Mouse (Mus musculus) thymus, adult 2 months (tissue): ENCODE measurements around the gene Sik2.

Experiments
- CTCF ChIP-seq: fragments of 200-500 bp; IDR thresholded peaks from 2 replicates; pipeline ENCODE4 v1.5.1; 2012; ENCODE audit warnings: mild to moderate bottlenecking, control low read depth, low read length, moderate library complexity, borderline replicate concordance; ENCODE audit not compliant: control insufficient read depth, poor library complexity, insufficient read depth; ENCODE audit errors: extremely low read depth
- POLR2A ChIP-seq: fragments of 200-500 bp; IDR thresholded peaks from 2 replicates; pipeline ENCODE4 v1.6.1; 2012; ENCODE audit warnings: mild to moderate bottlenecking, low read length, control low read depth, moderate library complexity; ENCODE audit not compliant: control insufficient read depth, poor library complexity, insufficient read depth; ENCODE audit errors: extremely low read depth

GRCm38 (mm10) chr9:50864877-50865276, 144.0 kb downstream of the Sik2 start:
- TF ChIP-seq CTCF (no peak), POLR2A (no peak)
